Comparison of ENCODE assay signal across 8 mouse cellular contexts in the genomic region with DNA sequence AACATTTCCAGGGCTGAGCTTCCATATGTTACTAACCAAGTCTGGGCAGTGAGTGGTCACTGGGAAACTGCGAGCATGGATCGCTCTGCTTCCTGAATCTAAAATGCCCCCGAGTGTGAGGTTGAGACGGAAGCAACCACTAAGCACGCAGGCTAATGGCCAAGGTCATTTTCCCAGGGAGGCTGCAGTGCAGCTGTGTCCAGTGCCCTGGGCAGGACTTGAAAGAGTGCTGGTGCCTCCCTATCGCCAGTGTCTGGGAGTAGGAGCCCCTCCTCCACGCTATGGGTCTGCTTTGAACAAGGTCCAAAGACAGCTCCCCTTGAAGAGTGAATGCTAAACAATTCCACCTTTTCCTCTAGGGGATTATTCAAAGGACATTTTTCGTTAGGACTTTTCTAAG.
DNase-seq lines count a peak whose midpoint lies in the region; ATAC-seq lines count a peak whose summit lies in the region.

No protein-coding gene starts in this region.

- DNase-seq in left cerebral cortex, postnatal 10 days (ENCODE audit: extremely low spot score in 1 of 2, low spot score in 2 of 2), result peak; percentile 56 to 75
- DNase-seq in left cerebral cortex, adult 9 months (ENCODE audit: low spot score in 2 of 2), result no peak
- DNase-seq in cerebellum, postnatal 10 days, result peak; percentile 44 to 49
- DNase-seq in heart, postnatal 4 days, result peak; percentile 32
- peak; percentile 32 to 70 for DNase-seq in lung, postnatal 4 days
- DNase-seq in thymus, postnatal 36 days, result no peak
- DNase-seq in spleen, postnatal 14 days (ENCODE audit: low spot score in 2 of 2), result no peak

- intact Hi-C loops in left cerebral cortex, postnatal 10 days (cut with DNase I), result no loop called here

- no peak for ATAC-seq in CD4-positive, CD25-positive, alpha-beta regulatory T cell, adult 4 months

Comparison
In these comparisons a context has a peak if more than half of its experiments do, and no peak if none do; other contexts are left out.
1. DNase-seq: peak in left cerebral cortex, postnatal 10 days (2 of 2), cerebellum, postnatal 10 days (2 of 2), heart, postnatal 4 days (single experiment) and lung, postnatal 4 days (2 of 2); none in left cerebral cortex, adult 9 months (0 of 2), thymus, postnatal 36 days (0 of 2) and spleen, postnatal 14 days (0 of 2).